Mouse (Mus musculus) small intestine, adult 2 months (tissue): ENCODE results near the gene Zbtb24. TPM values are rescaled to one million over a fixed set of nuclear protein-coding genes. Genes with fewer than 3 reads are reported as not detected.

ENCODE experiments used
- H3K27ac ChIP-seq: fragments of 200-500 bp; 2 replicates; pipeline ENCODE4 v1.5.1; 2012; ENCODE audit warnings: low read depth, low read length, control low read depth, inconsistent platforms; ENCODE audit not compliant: insufficient read depth
- H3K27me3 ChIP-seq: fragments of 200-500 bp; 2 replicates; pipeline ENCODE4 v1.6.1; 2012; ENCODE audit warnings: mild to moderate bottlenecking, moderate library complexity, low read length, inconsistent platforms; ENCODE audit not compliant: control insufficient read depth, insufficient read depth
- H3K36me3 ChIP-seq: fragments of 200-500 bp; 2 replicates; pipeline ENCODE4 v1.6.1; 2012; ENCODE audit warnings: mild to moderate bottlenecking, low read length, control low read depth, inconsistent platforms; ENCODE audit not compliant: control insufficient read depth, insufficient read depth
- H3K4me1 ChIP-seq: fragments of 200-500 bp; 2 replicates; pipeline ENCODE4 v1.6.1; 2012; ENCODE audit warnings: low read length, inconsistent platforms, mixed read lengths; ENCODE audit not compliant: control insufficient read depth, insufficient read depth, insufficient read length
- H3K4me3 ChIP-seq: fragments of 200-500 bp; 2 replicates; pipeline ENCODE4 v1.5.1; 2012; ENCODE audit warnings: low read depth, mild to moderate bottlenecking, control low read depth, inconsistent platforms, low read length, moderate library complexity
- CTCF ChIP-seq: fragments of 200-500 bp; IDR thresholded peaks from 2 replicates; pipeline ENCODE4 v1.5.1; 2012; ENCODE audit warnings: low read depth, mild to moderate bottlenecking, control low read depth, inconsistent platforms, low read length, moderate library complexity, mixed read lengths; ENCODE audit not compliant: insufficient replicate concordance, insufficient read length; ENCODE audit errors: extremely low read depth
- POLR2A ChIP-seq: fragments of 200-500 bp; IDR thresholded peaks from 2 replicates; pipeline ENCODE4 v1.6.1; 2012; ENCODE audit warnings: low read depth, mild to moderate bottlenecking, control low read depth, inconsistent platforms, low read length, moderate library complexity
- WGBS: fragments of 180-500 bp; shearing (Covaris S2); methylation state at CpG from one replicate; pipeline ENCODE4 v1.1.7; 2018; 5-methylcytosine and 5-hydroxymethylcytosine counted together
- polyA plus RNA-seq: library from polyadenylated mRNA; depleted of rRNA; stranded (reverse); fragments of >200 nt; gene quantifications from 2 replicates; pipeline ENCODE4 v1.2.3, GENCODE M21; 2012

Zbtb24 gene
- polyA plus RNA-seq, 1 experiment, result 15.7 TPM

DNA sequence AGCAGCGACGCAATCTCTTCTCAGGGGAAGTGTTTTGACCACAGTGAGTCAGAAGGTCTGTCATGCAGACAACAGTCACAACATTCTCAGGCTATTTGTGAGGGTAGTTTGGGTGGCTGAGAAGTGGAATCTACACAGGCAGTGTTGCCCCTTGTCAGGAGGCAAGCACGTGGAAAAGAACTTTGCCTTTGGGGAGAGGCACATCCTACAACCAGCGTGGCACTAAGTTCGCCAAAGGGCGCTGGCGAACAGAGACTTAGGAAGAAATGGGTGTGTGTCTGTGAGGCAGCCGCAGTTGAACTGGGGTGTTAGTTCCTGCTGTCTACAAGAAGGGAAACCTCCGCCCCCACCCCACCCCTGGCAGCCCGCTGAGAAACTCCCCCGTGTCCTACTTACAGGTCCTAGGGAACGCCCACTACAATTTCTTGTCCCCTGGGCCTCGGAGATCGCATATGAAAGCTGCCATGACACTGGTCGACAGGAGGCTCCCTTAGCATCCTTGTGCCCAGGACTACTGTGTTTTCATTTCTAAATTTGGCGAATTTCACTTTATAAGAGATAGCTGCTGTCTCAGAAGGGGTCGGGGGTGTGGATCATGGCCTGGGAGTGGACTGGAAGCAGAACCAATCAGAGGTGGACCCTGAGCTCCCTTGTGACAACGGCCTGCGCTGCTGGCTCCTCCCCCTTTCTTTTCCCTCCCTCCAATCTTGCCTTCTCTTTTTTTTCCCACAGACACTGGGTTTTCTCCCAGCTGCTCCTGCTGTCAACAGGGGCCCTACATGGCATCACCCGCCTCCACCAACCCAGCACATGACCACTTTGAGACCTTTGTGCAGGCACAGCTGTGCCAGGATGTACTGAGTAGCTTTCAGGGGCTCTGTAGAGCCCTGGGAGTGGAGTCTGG lies 27.3 kb downstream of the Zbtb24 start:
- Histone ChIP-seq H3K4me3 (peak overlapping the region; percentile 71), H3K27me3 (no peaks in the 10 kb centered on the region), H3K27ac (peak overlapping the region; percentile 89), H3K4me1 (peaks cover 31% of the 10 kb centered on the region), H3K36me3 (peaks cover 38% of the 10 kb centered on the region)
- WGBS, result 5% methylated on average over 20 of the region's 20 CpGs
- peak; percentile 48; the same call in 1 of the 2 replicates for TF ChIP-seq POLR2A
- no peak for TF ChIP-seq CTCF

- 77% methylated on average over 3 of the region's 3 CpGs for WGBS
- H3K4me3 ChIP-seq, result no peak overlapping the region
- TF ChIP-seq POLR2A (no peak), CTCF (no peak)
- no peaks in the 10 kb centered on the region for H3K27me3 ChIP-seq
- H3K4me1 ChIP-seq, result peaks cover 16% of the 10 kb centered on the region
- no peak overlapping the region for H3K27ac ChIP-seq
- peaks cover 61% of the 10 kb centered on the region for H3K36me3 ChIP-seq
These were observed 29.8 kb downstream of the Zbtb24 start for GRCm38 (mm10) chr10:41479961-41480360.

DNA sequence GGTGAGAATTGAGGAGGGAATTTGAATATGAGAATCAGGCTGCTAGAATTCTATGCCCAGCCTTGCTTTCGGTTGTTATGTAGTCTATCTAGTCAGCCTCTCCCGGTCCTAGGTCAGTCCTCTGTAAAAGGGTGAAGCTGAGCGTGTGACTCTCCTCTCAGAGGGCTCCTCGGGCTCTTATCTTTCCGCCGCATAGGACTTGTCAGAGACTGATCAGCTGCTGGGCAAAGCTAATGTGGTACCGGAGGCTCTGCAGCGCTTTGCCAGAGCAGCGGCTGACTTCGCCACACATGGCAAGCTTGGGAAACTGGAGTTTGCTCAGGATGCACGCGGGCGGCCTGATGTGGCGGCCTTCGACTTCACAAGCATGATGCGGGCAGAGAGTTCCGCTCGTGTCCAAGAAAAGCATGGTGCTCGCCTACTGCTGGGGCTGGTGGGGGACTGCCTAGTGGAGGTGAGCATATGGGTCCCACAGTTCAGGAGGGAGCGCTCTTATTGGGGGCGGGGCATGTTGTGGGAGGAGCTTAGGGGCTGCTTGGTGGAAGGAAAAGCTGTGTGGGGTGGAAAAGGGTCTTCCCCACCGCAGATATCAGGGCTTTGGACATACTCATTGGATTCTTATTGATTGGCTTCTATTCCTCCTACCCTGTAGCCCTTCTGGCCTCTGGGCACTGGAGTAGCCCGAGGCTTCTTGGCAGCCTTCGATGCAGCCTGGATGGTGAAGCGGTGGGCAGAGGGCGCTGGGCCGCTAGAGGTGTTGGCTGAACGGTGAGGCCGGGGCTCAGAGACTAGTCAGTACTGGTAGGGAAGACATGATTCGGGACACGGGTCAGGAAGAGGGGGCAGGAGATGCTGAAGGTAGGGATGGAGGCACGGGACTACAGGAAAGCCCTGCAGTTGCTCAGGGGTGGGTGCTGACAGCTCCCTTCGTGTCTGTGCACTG lies 31.0 kb downstream of the Zbtb24 start:
- no peaks in the 10 kb centered on the region for H3K27me3 ChIP-seq
- H3K27ac ChIP-seq, result no peak overlapping the region
- H3K4me3 ChIP-seq, result no peak overlapping the region
- H3K36me3 ChIP-seq, result peaks cover 69% of the 10 kb centered on the region
- WGBS, result 73% methylated on average over 33 of the region's 33 CpGs
- TF ChIP-seq CTCF, result no peak
- TF ChIP-seq POLR2A, result no peak
- H3K4me1 ChIP-seq, result peaks cover 6% of the 10 kb centered on the region

GRCm38 (mm10) chr10:41482446-41482845 lies 32.3 kb downstream of the Zbtb24 start:
- WGBS, result 85% methylated on average over 7 of the region's 7 CpGs
- no peak for TF ChIP-seq CTCF
- no peak for TF ChIP-seq POLR2A

DNA sequence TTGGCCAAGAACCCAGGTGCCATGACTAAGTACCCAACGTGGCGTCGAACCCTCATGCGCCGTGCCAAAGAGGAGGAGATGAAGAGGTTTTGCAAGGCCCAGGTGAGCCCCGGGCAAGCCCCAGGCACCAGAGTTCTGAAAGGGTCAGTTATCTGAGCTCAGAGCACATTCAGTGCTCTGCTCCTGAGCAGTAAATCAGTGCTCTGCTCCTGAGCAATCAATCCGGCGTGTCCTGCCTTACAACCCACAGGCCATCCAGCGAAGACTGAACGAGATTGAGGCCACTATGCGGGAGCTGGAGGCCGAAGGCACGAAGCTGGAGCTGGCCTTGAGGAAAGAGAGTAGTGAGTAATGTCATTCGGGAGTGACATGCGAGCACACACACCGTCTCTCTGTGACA lies 35.6 kb downstream of the Zbtb24 start:
- H3K36me3 ChIP-seq, result peaks cover 66% of the 10 kb centered on the region
- no peak overlapping the region for H3K27ac ChIP-seq
- WGBS, result 91% methylated on average over 16 of the region's 16 CpGs
- no peak overlapping the region for H3K4me3 ChIP-seq
- TF ChIP-seq POLR2A (no peak), CTCF (no peak)
- no peaks in the 10 kb centered on the region for H3K27me3 ChIP-seq
- H3K4me1 ChIP-seq, result peaks cover 17% of the 10 kb centered on the region

More at GRCm38 (mm10) chr10:41482446-41482845, 32.3 kb downstream of the Zbtb24 start:
- no peak overlapping the region for H3K27ac ChIP-seq
- H3K4me3 ChIP-seq, result no peak overlapping the region
- H3K36me3 ChIP-seq, result peaks cover 81% of the 10 kb centered on the region
- no peaks in the 10 kb centered on the region for H3K27me3 ChIP-seq
- peaks cover 10% of the 10 kb centered on the region for H3K4me1 ChIP-seq

DNA sequence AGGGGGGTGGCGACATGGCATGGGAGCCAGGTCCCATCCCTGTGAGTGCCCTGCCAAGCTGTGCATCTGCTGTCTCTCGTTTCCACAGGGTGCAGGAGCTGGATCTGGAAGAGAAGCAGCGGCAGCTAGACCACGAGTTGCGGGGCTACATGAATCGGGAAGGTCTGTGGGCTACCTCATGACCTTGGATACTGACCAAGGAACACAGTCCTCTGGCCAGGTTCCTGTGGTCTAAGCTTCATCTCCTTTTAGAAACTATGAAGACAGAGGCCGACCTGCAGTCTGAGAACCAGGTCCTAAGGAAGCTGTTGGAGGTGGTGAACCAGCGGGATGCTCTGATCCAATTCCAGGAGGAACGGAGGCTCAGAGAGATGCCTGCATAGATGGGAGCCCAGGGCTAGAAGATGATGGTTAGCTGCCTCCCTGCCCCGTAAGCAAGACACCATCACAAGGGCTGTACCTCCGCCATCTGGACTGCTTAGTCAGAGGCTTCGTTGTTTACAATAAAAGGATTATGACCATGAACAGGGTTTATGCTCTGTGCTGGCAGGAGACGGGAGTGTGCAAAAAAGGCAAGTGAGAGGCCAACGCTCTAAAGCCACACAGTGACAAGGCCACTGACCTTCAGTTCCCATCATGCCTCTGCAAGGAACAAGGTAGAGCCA lies 36.5 kb downstream of the Zbtb24 start:
- 85% methylated on average over 14 of the region's 14 CpGs for WGBS
- TF ChIP-seq POLR2A (no peak), CTCF (no peak)
- no peak overlapping the region for H3K4me3 ChIP-seq
- H3K27me3 ChIP-seq, result no peaks in the 10 kb centered on the region
- H3K4me1 ChIP-seq, result peaks cover 19% of the 10 kb centered on the region
- peaks cover 58% of the 10 kb centered on the region for H3K36me3 ChIP-seq
- H3K27ac ChIP-seq, result no peak overlapping the region
